Mouse (Mus musculus): Measurements from ENCODE around the gene Nin.

DNA sequence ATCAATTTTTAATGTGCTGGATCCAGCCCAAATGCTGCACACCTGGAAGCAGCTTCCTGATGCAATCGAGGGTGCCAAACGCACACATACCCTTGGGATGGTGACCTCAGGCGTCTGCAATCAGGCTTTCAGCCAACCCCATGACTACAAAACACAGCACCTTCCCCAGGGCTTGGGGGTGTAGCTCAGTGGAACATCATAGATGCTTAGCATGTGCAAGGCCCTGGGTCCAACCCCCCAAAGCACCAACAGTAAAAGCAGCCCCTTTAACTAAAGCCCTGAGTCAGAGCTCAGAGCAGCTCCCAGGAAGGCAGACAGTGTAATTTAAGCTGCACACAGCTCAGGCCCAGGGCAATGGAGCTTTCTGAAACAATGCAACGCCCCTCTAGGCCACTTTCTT lies 9.3 kb downstream of the Nin start:
- TF ChIP-seq CTCF (IDR thresholded peaks at IDR 0.05; ENCODE audit: low read depth) (no peak), EP300 (IDR thresholded peaks at IDR 0.05; ENCODE audit: low read depth) (no peak)
